Mouse (Mus musculus) lung, adult 18-20 months (tissue): ENCODE data around the gene Nfic.

ENCODE experiments used
- DNase-seq, 2 experiments: peaks; one replicate each; pipeline ENCODE4 v3.0.0; 2022; ENCODE audit warnings: mixed read lengths in 2 of 2

Gene Nfic

DNA sequence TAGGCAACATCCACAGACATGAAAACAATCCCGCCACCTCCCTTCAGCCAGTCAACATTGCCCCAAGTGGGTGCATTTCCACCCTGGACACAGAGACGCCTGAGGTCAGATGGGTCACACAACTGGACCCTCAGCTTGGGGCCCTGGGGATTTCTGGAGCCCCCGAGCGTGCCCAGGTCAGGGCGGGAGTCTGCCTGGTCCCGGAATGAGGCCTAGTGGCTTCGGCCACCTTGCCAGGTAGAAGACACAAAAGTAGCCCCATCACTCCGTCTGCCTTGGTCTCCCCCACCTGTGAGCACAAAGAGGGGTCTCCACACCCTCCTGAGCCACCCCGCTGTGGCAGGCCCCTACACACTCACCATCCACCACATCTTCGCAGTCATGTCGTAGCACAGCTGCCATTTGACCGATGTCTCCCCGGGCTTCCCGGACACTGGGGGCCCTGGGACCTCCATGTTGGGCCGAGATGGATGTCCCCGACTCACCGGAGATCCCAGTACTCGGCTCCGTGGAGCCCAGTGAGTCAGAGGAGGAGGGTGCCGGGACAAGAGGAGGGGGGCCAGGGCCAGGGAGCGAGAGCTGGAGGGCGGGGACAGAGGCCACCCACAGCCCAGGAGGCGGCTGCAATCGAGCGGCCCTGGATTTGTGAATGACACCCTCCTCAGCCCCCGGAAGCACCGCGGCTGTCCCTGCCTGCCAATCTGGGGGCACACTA, at the start of gene Nfic:
TSS of gene Nfic (minus strand) at position 455 of the 715 bp plus-strand sequence.
- no peak for DNase-seq

DNA sequence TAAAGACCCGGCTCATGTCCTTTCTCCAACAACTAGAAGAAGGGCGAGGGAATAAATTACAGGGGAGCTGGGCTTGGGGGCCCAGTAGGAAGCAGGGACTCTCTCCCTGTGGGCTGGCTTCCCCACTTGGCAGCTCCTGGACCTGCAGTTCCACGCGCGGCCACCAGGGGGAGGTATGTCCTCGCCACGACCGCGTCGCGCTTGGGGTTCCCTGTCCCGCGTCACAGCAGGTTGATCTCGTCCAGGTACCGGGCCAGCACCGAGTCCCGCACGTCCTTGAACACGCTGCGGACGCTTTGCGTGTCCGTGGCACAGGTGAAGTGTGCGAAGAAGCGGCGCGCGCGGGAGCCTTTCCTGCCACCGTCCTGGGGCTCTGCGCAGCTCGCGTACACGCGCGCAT, 47.2 kb upstream of the Nfic start:
- DNase-seq, result peak; percentile 85 to 90

DNA sequence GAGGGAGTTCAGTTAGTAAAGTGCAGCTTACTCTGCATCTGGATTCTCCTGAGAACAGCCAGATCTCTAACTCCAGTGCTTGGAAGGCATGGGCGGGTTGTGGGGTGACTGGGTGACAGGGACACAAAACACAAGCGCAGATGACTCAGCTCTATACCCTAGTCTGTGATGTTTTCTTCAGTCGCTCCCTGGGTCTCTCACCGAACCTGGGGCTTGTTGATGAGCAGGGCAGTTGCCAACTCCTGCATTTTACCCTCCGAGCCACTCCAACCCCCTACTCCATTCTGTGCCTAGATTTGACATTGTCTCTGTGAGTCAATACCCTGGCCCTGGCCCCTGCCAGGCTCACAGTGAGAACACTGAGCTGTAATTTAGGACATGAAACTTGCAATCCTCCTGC, 46.4 kb upstream of the Nfic start:
- DNase-seq, result no peak

DNA sequence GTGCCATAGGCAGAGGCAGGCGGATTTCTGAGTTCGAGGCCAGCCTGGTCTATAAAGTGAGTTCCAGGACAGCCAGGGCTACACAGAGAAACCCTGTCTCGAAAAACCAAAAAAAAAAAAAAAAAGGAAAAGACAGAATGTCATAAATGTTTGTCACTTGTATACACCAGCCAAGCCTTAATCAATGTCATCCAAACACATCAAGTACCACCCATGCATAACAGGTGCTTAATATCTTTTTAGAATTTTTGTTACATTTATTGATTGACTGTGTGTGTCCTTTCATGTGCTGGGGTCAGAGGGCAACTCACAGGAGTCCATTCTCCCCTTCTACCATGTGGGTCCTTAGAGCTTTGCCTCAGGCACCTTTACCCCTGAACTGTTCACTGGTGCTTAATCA, 44.6 kb upstream of the Nfic start, which contains the start of gene S1pr4:
TSS of gene S1pr4 (minus strand) at position 101 of the 400 bp plus-strand sequence.
- DNase-seq, result no peak

DNA sequence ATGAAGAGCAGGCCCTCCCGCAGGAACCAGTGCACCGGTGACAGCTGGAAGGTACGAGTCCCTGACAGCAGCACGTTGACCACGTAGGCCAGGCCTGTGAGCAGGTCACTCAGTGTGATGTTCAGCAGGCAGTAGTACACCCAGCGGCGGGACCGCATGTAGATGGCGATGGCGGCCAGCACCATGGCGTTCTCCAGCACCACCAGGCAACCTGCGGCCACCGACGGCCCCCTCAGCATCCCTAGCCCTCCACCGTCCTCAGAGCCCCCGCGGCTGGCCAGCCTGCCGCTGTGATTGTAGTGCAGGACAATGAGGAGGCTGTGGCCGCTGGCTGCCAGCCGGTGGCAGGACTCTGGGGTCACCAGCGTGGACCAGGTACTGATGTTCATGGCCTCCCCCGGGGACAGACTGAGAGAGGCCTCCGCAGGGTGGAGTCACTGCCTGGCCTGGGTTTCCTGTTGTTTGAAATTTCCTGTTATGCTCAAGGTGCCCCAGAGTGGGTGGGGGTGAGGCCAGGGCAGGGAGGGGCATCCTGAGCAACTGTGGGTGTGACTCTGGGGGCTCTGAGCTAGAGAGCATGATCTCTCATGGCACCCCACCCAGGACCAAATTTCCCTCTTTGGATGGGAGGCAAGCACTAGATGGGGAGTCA, 43.9 kb upstream of the Nfic start:
- DNase-seq, result peak; percentile 81 to 84

DNA sequence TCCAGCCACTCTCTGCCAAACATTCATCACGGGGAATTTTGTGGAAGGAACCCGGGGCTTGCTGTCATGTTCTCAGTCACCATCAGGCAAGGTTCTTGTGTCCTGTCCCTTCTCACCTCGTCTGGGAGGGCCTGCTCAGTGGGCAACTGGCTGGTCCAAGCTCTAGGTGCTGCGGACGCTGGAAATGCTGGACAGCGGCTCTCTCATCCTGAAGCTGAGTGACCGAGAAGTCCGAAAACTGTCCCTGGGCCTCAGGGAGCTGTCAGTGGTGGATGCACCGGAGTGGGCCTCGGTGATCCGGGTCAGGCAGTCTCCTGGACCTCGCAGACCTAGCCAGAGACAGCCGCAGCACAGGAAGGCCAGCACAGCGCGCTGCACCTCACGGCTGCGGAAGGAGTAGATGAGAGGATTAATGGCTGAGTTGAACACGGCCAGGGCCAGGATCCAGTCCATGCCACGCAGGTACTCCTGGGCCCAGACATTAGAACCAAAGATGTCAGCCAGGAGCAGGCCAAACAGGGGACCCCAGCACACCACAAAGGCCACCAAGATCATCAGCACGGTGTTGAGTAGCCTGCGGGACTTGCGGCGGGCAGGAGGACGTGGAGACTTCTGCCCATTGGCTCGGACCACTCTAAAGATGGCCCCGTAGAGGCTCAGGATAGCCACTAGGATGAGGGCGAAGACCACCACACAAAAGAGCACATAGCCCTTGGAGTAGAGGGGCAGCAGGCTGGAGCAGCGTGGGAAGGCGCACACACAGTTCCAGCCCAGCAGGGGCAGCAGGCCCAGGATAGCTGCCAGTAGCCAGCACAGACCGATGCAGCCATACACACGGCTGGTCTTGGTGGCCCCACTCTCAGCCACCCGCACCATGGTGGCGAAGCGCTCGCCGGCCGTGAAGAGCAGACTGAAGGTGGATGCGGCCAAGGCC, 43.1 kb upstream of the Nfic start:
- no peak for DNase-seq

DNA sequence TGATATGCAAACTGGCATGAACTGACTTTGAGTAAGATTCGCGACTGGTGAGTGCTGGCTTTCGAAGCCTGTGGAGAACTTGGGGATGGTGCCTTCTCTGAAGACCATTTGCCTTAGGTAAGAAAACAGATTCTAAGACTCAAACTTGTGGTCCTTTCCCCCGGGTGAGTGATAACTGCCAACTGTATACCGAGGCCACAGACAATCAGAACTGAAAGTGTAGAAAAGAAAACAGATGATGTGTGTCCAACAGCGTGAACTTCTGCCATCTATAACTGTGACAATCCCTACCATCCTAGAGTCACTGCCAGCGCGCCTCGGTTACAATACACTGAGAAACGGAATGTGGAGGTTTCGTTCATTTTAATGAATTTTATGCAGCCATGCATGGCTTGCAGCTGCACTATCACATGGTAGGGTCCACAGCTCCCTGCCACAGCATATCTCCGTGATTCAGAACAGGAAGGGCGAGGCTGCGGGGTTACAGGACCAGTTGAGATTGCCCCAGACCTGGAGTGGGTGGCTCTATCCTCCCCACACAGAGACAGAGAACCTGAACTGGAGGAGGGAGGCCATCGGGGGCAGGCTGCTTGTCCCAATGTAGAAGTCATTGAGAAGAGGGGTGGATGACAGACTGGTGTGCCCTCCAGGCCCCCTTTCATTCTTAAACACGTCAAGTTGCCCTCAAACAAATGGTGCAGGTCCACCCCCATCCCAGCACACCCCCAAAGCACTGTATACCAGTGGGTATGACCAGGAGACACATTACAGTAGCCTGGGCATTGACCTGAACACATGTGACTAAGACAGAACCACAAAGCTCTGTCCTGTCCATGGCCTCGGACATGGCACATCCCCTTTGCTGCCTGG, 42.2 kb upstream of the Nfic start:
- DNase-seq, result peak in 1 of 2 experiments; percentile 42

DNA sequence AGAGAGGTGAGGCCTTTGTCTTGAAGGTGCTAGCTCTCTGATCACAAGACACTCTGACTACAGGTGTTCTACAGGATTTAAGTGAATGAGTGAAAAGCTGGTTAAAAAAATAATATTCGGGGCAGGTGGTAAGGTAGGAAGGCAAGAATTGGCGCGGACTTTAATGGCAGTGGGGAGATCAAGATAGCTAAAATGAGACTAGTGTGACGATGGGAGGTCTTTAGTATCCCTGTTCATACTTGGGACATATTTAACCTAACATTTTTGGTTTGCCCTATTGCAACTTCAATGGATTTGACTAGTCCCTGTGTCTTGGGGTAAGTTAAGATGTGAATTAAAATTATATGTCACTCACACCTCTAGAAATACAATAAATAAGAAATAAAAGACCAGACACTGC, 41.5 kb upstream of the Nfic start:
- no peak for DNase-seq

DNA sequence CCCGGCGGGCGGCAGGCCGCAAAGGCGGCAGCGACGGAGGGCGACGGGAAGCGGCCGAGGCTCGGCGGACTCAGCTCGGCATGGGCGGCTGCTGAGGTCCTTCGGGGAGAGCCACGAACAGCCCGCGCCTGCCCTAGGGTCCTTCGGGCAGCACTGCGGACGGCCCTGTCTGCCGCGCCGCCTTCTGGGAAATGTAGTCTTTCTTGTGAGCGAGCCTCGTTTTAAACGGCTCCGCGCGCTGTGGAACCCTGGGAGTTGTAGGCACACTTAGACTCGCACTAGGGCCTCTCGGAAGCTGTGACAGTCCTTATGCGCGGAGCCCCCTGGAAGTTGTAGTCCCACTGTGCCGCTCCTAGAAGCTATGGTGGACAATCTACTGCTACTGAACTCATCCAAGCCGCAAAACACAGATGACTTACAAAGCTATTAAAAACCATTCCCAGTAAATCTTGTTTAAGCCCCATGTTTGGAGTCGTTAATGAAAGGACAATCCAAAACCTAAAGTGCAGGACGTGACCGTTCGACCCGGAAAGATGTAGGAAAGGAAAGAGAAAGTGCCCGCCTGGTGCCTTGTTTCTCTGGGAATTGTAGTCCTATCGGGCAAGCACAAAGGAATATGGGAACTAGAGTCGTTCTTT, 40.9 kb upstream of the Nfic start, which contains the start of gene Ncln:
TSS of gene Ncln (minus strand) at position 129 of the 638 bp plus-strand sequence.
- DNase-seq, result peak; percentile 99

DNA sequence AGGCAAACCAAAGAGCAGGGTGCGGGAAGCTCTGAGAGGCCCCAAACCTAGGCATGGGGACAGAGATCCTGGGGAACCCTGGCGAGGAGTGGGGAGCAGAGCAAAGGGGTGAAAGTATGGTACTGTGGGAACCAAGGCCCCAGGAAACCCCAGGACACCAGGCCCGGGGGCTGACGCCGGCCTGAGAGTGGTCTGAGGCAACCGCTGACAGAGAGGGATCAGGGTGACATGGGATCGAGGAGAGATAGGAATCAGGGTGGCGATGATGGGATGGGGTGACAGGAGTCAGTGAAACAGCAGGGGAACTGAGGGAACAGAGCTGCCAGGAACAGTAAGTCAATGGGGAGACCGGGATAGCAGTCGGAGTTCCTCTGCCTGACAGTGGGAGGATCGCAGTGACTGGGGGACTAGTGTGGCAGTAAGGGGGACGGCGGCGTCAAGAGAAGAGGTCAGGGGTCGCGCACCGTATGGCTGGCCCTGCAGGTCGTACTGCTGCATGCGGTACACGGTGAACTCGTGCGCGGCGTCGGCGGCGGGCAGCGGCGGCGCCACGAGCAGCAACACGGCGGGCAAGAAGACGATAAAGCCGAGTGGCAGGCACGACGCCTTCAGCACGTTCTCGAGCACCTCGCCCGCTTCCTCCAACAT, 40.3 kb upstream of the Nfic start:
- DNase-seq, result no peak

DNA sequence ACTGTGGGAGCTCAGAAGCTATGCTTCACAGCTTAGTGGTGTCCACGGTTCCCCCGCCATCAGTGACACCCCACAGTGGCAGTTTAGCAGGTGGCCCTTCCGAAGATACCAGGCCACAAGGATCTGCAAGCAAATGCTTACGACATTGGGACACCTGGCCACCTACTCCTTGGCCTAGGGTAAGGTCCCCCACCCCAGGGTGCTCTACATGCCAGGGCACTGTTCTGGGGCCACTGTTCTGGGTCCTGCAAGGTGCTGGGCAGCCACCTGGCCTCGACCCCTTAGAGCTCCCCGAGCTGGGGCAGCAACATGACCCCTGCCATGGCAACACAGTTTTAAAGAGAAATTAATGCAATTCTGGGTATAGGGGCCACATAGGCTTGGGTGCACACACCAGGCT, 39.7 kb upstream of the Nfic start:
- no peak for DNase-seq

DNA sequence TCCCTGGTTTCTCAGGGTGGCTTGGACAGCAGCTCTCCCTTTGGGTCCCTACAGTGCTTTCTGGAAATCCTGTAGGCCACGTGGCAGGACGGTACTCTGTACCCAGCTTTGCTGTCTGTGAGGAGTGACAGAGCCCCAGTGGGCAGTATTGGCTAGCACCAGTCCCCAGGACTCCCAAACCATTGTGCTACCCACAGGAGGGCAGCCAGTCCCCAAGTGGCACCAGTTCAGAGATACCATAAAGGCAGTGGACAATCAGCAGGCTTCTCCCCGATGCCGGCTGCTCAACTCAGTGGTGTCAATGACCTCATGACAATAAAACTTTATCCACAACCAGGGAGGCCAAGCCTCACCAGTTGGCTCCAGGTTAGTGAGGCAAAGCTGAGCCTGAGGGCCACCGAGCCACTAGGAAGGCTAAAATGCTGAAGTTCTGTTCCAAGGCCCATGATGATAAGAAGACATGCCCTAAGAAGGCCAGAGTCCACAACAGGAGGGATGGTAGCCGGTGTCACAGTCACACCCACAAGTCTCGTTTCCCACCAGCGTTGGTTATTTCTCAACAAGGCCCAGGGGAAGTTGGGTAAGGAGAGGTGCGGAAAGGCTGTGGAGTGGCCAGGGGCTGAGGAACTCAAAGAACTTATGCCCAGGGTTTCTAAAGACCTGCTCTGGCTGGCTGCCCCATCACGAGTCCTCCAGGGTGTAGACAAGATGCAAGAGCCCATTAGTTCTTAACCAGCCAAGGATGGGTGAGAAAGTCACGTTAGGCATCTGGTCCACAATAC, 39.0 kb upstream of the Nfic start:
- peak; percentile 49 to 53 for DNase-seq

DNA sequence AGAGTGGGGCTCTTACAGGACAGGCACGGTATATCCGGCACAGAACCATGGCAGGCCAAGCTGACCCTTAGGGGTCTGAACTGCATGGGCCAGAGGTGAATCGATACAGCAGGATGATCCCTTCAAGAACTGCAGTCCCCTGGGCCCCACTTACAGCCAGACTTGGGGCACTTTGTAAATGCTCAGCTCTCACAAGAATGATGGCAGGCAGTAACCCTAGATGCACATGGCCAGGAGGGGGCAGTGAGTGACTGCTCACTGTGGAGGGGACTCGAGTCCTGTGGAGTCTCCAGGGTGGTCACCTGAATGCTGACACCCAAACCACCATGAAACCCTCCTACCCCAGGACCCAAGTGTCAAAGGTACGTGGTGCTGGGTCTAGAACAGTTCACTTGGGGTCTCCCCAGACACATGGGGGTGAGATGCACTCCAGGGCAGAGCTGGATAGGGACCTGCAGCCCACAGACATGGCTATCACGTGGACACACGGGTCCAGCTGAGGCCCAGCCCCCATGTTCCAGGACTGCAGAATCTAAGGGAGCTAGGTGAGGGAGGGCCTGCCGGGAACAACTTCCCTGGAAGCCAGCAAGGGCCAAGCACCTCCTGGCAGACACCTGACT, 38.3 kb upstream of the Nfic start:
- DNase-seq, result no peak

DNA sequence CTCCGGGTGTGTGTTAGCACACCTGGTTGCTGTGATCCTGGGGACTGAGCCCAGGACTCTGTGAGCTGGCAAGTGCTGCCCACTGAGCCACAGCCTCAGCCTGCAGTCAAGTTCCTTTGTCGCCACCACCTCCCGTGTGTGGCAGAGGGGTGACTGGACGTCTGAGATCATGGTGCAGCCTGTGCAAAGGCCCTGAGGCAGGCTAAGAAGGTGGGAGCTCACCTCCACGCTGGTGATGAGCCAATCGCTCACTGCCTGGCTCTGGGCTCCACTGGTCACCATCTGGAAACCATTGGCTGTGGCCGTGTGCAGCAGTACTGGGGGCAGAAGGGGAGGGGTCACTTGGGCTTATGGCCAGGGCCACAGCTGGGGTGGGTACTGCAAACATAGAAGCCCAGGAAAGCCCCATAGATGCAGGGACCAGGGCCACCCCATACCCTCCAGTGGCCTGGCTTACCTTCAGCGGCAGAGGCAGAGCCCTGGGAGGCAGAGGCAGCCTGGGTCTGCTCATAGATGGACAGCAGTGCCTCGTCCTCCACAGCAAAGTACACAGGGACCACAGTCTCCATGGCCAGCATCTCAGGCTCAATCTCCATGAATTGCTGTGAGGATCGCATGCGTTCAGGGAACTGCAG, 37.3 kb upstream of the Nfic start:
- no peak for DNase-seq

DNA sequence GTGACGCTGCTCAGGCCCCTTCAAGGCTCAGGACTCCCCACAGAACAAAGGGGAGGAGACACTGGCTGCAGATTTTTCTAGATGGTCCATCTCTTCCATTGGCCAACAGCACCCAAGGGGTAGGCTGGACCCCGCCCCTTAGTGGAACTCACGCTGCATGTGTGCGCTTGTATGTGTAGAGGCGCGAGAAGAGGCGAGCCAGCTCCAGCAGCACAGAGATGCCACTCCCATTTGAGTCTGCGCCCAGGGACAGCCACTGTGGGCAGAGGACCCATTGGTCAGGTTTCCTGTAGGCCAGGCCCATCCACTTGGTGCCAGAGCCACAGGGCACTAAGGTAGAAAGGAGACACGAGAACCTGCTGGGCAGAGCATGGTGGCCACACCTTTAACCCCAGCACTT, 35.6 kb upstream of the Nfic start:
- no peak for DNase-seq

DNA sequence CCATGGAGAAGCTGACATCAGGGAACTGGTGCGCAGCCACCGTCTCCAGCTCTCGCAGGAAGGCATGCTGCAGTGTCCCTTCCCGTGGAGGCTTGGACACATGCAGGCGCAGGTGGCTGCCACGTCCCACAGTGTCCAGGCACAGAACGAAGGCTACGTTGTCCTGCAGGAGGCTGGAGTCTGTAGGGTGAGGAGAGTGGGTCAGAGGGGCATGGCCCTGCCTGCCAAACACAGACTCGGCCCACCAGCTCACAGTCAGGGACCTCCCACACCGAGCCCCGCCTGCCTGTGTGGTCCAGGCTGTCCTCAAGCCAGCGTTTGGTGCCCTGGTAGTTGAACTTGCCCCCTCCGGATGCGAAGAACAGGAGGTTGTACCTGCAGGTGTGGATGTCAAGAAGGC, 34.5 kb upstream of the Nfic start:
- no peak for DNase-seq

DNA sequence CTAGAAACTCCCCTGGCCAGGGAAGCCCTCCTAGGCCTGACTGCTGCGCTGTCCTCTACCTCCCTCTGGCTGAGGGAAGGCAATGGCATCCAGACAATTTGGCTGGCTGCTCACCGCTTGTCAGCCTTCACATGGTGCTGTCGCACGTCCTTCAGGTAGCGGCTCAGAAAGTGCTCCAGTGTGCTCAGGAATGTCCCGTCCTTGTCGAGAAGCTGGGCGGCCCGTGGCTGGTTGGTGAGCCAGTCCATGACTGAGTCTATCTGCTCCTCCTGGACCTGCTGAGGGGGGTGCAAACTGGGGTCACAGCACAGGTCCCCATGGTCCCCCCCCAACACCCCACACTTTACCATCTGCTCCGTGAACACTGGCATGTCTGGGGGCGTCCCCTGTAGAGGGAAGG, 32.6 kb upstream of the Nfic start:
- DNase-seq, result peak in 1 of 2 experiments; percentile 33

DNA sequence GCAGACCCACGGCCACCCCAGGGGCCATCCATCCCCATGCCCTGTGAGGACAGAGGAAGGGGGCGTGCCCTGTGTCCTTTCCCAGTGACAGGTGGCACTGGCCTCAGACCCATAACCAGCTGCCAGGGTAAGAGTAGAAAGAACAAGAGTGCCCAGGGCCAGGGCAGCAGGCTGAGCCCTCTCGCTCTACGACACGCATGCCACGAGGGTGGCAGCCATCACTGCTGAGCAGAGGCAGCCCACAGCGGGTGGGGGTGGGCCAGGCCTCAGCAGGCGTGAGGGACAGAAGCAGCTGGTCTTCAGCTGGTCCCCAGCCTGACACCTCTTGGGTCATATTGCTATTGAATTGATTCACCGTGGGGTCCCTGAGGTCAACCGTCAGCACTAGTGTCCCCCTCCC, 31.1 kb upstream of the Nfic start:
- DNase-seq, result no peak

DNA sequence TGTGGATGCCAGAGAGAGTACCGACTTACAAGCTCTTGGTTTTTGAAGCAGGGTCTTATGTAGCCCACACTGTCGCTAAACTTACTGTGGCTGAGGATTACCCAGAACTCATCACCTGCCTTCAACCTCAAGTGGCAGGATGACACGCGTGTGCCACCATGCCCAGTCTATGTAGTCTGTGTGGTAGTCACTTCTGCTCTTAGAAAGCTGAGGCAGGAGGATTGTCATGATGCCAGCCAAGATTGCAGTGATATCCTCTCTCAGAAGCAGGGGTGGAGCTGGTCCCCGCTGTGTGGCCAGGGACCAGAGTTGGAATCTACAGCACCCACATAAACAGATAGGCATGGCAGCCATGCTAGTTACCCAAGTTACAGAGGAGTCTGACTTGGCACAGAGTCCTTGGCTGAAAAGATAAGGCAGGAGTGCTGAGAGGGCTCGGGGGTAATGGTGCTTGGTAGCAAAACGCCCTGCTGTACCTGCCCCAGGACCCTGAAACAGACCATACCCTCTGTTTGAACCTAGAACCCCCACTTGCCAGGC, 30.1 kb upstream of the Nfic start:
- DNase-seq, result no peak
